Mouse (Mus musculus): ENCODE measurements around the gene Scfd1. TPM values are rescaled to one million over a fixed set of nuclear protein-coding genes. Genes with fewer than 3 reads are reported as not detected.

Gene Scfd1
- total RNA-seq, 1 experiment from 2014 or later = 58.0 TPM

Other genes with a start within 250 kb of the Scfd1 start
- 11.2 and 12.6 TPM in 2 replicates for gene G2e3, start 29.4 kb upstream of the Scfd1 start, total RNA-seq (2021)
- gene Coch, start 215.8 kb downstream of the Scfd1 start, total RNA-seq (2021) = 0.38 and 1.0 TPM in 2 replicates

All from adrenal gland, postnatal 14 days (tissue).